Mouse (Mus musculus) bone marrow macrophage, adult 2 months (primary cell): ENCODE measurements around the gene Olfr668.

Source experiments
- CTCF ChIP-seq: IDR thresholded peaks from 2 replicates; pipeline ENCODE4 v1.5.1; 2012; ENCODE audit warnings: low read depth, mild to moderate bottlenecking, low read length, moderate library complexity
- POLR2A ChIP-seq: IDR thresholded peaks from 2 replicates; pipeline ENCODE4 v1.6.1; 2012; ENCODE audit warnings: mild to moderate bottlenecking, low read depth, low read length, borderline replicate concordance

GRCm38 (mm10) chr7:104877731-104878130 is 50.1 kb downstream of the Olfr668 start, which contains the start of gene Olfr665:
- TF ChIP-seq CTCF: no peak
- TF ChIP-seq POLR2A: no peak
